Mouse (Mus musculus) macrophage (primary cell): ENCODE data around the gene Bmt2. TPM values are rescaled to one million over a fixed set of nuclear protein-coding genes. Genes with fewer than 3 reads are reported as not detected.

ENCODE experiments used
- H3K27ac ChIP-seq: fragments of 350-480 bp; formaldehyde crosslinking; 2 replicates; pipeline ENCODE4 v1.9.0; 2021
- H3K36me3 ChIP-seq: fragments of 350-480 bp; formaldehyde crosslinking; 2 replicates; pipeline ENCODE4 v1.9.0; 2021; ENCODE audit errors: inconsistent target
- H3K4me3 ChIP-seq: fragments of 350-480 bp; formaldehyde crosslinking; 2 replicates; pipeline ENCODE4 v1.9.0; 2021; ENCODE audit errors: inconsistent target
- H3K79me2 ChIP-seq: fragments of 350-480 bp; formaldehyde crosslinking; 2 replicates; pipeline ENCODE4 v1.9.0; 2021; ENCODE audit errors: inconsistent target
- WGBS: methylation state at CpG from one replicate; pipeline ENCODE4 v1.1.7; 2026; ENCODE audit warnings: inconsistent platforms; ENCODE audit not compliant: missing documents; 5-methylcytosine and 5-hydroxymethylcytosine counted together
- polyA plus RNA-seq: library from polyadenylated mRNA; stranded (reverse); fragments of 250-400 nt; gene quantifications from 3 replicates; pipeline ENCODE4 v1.2.4, GENCODE M21; 2018; ENCODE audit warnings: inconsistent platforms

Gene Bmt2
- polyA plus RNA-seq, 1 experiment from 2014 or later = 18.9 TPM

GRCm38 (mm10) chr6:13654081-13654480, 23.7 kb downstream of the Bmt2 start:
- Histone ChIP-seq H3K4me3 (no peak overlapping the region), H3K79me2 (peaks cover 100% of the 10 kb centered on the region), H3K27ac (no peak overlapping the region), H3K36me3 (peaks cover 35% of the 10 kb centered on the region; the same call in 1 of the 2 replicates)

GRCm38 (mm10) chr6:13652284-13652683, 25.5 kb downstream of the Bmt2 start:
- 100% methylated on average over 3 of the region's 3 CpGs for WGBS
- Histone ChIP-seq H3K27ac (no peak overlapping the region), H3K4me3 (no peak overlapping the region), H3K36me3 (peaks cover 43% of the 10 kb centered on the region; the same call in 1 of the 2 replicates), H3K79me2 (peaks cover 100% of the 10 kb centered on the region)

- Histone ChIP-seq H3K36me3 (peaks cover 38% of the 10 kb centered on the region; the same call in 1 of the 2 replicates), H3K79me2 (peaks cover 100% of the 10 kb centered on the region), H3K4me3 (no peak overlapping the region), H3K27ac (no peak overlapping the region)
- 92% methylated on average over 3 of the region's 3 CpGs for WGBS
Observed at GRCm38 (mm10) chr6:13650854-13651253, 26.9 kb downstream of the Bmt2 start.

- peaks cover 32% of the 10 kb centered on the region; the same call in 1 of the 2 replicates for H3K36me3 ChIP-seq
Observed at GRCm38 (mm10) chr6:13648305-13648704, 29.5 kb downstream of the Bmt2 start.

DNA sequence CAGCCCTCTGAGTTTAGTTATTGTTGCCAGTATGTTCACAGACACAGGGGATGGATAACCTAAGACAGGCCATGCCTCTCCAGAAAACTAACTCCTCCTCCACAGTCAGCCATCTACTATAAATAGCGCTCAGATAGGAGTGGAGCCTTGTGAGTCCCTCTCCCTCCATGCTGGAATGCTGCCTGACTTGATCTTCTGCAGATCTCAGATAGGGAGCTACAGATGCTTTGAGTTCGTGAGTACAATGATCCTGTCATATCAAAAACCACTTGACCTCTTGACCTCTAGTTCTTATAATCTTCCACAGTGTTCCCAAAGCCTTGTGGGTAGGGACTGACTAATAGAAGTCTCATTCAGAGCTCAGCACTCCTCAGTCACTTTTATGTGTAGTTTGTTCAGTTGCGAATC, 41.2 kb downstream of the Bmt2 start:
- Histone ChIP-seq H3K36me3 (peaks cover 51% of the 10 kb centered on the region), H3K4me3 (no peak overlapping the region), H3K27ac (no peak overlapping the region), H3K79me2 (peaks cover 89% of the 10 kb centered on the region)
- WGBS = 97% methylated on average over 3 of the region's 3 CpGs

More at GRCm38 (mm10) chr6:13648305-13648704, 29.5 kb downstream of the Bmt2 start:
- no peak overlapping the region for H3K27ac ChIP-seq
- H3K4me3 ChIP-seq = no peak overlapping the region
- H3K79me2 ChIP-seq = peaks cover 100% of the 10 kb centered on the region

DNA sequence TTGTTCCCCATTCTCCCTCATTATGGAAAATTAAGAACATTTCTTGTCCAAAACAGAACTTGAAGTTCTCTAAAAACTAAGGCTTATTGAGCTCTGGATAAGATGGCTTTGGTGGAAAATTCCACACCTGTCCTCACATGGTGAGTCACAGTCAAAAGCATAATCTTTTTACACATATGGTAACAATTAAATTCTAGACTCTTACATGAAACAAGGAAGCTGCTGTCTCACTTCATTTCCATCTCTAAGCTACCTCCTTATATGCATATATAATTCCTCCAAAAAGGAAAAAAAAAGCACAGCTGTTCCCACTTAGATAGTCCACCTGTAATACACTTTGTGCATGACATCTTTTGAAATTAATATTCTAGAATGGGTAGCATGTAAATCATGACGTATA, 45.2 kb downstream of the Bmt2 start:
- H3K4me3 ChIP-seq = no peak overlapping the region
- WGBS = 100% methylated on average over 1 of the region's 1 CpGs
- H3K79me2 ChIP-seq = peaks cover 73% of the 10 kb centered on the region
- no peak overlapping the region for H3K27ac ChIP-seq
- H3K36me3 ChIP-seq = peaks cover 56% of the 10 kb centered on the region

DNA sequence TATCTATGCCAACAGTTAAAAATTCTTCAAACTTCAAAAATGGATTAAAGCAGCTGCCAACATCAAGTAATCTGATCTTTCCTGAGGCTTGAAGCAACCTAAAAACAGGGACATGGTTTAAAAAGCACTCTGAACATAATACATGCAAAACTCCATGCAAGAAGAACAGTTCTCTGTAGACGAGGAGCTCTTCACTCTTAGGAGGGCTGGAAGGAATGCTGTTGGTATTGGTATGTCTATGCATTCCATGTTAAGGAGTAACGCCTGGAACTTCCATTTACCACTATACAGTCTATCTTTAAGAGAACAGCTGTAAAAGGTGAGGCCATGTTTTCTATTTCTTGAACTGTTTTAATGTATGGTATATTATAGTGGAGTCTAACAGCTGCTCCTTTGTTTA, 47.2 kb downstream of the Bmt2 start:
- Histone ChIP-seq H3K27ac (no peak overlapping the region), H3K4me3 (no peak overlapping the region), H3K79me2 (peaks cover 53% of the 10 kb centered on the region), H3K36me3 (peaks cover 55% of the 10 kb centered on the region)
- 90% methylated on average over 2 of the region's 2 CpGs for whole genome bisulfite sequencing

- no peaks in the 10 kb centered on the region for H3K36me3 ChIP-seq
- H3K27ac ChIP-seq = no peak overlapping the region
- H3K79me2 ChIP-seq = no peaks in the 10 kb centered on the region
- H3K4me3 ChIP-seq = no peak overlapping the region
- 87% methylated on average over 2 of the region's 2 CpGs for WGBS
Observed at GRCm38 (mm10) chr6:13619618-13620017, 58.1 kb downstream of the Bmt2 start.

GRCm38 (mm10) chr6:13617110-13617509, 60.7 kb downstream of the Bmt2 start:
- Histone ChIP-seq H3K27ac (no peak overlapping the region), H3K79me2 (no peaks in the 10 kb centered on the region), H3K36me3 (no peaks in the 10 kb centered on the region), H3K4me3 (no peak overlapping the region)
- 36% methylated on average over 3 of the region's 3 CpGs for WGBS

GRCm38 (mm10) chr6:13614568-13614967, 63.2 kb downstream of the Bmt2 start:
- H3K27ac ChIP-seq = no peak overlapping the region
- H3K4me3 ChIP-seq = no peak overlapping the region
- no peaks in the 10 kb centered on the region for H3K36me3 ChIP-seq
- WGBS = 53% methylated on average over 3 of the region's 3 CpGs
- no peaks in the 10 kb centered on the region for H3K79me2 ChIP-seq

GRCm38 (mm10) chr6:13613671-13614070, 64.1 kb downstream of the Bmt2 start:
- 100% methylated on average over 3 of the region's 3 CpGs for whole genome bisulfite sequencing

GRCm38 (mm10) chr6:13610869-13611268, 66.9 kb downstream of the Bmt2 start:
- Histone ChIP-seq H3K4me3 (no peak overlapping the region), H3K27ac (no peak overlapping the region), H3K79me2 (peaks cover 15% of the 10 kb centered on the region), H3K36me3 (no peaks in the 10 kb centered on the region)
- 73% methylated on average over 2 of the region's 2 CpGs for WGBS

More at GRCm38 (mm10) chr6:13613671-13614070, 64.1 kb downstream of the Bmt2 start:
- Histone ChIP-seq H3K36me3 (no peaks in the 10 kb centered on the region), H3K27ac (no peak overlapping the region), H3K79me2 (no peaks in the 10 kb centered on the region), H3K4me3 (no peak overlapping the region)

GRCm38 (mm10) chr6:13609353-13610140, 68.2 kb downstream of the Bmt2 start:
- Histone ChIP-seq H3K27ac (no peak overlapping the region), H3K36me3 (no peaks in the 10 kb centered on the region), H3K4me3 (no peak overlapping the region), H3K79me2 (peaks cover 29% of the 10 kb centered on the region)
- WGBS = 91% methylated on average over 4 of the region's 5 CpGs

DNA sequence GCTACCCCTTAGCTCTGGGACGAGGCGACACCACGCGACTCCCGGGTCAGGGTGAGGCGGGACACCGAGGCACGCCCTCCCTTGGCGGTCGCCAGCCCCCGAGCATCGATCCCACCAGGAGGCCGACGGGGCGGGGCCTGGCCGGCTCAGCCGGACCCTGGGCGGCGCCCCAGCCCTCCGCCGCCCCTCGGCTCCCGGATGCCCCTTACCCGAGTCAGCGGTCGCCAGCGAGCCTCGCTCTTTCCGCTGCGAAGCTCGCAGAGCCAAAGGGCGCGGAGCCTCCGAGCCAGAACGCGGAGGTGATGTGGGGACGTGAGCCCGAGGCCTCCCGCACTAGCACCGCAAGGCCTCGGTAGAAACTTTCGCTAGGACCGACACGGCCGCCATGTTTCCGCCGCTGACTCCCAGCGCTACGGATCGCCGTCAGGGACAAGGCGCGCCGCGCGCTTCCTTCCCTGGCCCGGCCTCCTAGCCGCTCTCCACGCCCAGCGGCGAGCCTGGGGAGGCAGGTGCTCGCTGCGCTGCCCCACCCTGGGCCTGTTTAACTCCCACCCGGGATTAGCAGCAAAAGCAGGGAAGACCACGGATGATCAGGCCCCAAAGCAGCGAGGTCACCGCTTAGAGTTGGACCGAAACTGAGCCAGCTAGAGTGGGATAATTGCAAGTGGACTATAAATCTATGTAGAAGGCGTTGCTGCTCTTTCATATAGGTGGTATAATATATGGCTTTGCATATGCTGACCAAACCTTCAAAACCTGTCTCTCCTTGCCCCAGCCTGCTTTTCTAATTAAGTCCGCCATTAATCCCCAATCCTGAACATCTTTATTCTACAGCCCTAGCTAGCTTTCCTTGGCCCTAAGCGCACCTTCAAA, 69.9 kb downstream of the Bmt2 start, which contains the start of gene Tmem168:
Gene Tmem168 (minus strand): TSS at position 480 of the 873 bp plus-strand sequence.
- H3K36me3 ChIP-seq = 0 out of 2 replicates have a peak, but pooled peaks cover 1% of the 10 kb centered on the region
- whole genome bisulfite sequencing = 4% methylated on average over 70 of the region's 71 CpGs
- peak within 1 kb of the TSS; percentile 79 for H3K4me3 ChIP-seq
- H3K27ac ChIP-seq = peak within 1 kb of the TSS; percentile 84
- H3K79me2 ChIP-seq = peaks cover 46% of the 10 kb centered on the region
